In genomic region chr5:21672812-21673635, GRCm38 (mm10) we compare ENCODE assay signal across 8 mouse cellular contexts. TPM values are rescaled to one million over a fixed set of nuclear protein-coding genes. Genes with fewer than 3 reads are reported as not detected.
DNase-seq lines count a peak whose midpoint lies in the region; ATAC-seq and TF ChIP-seq lines count a peak whose summit lies in the region.

No protein-coding gene starts in this region.

- H3K4me3 ChIP-seq in heart, embryonic 13.5 days, result peak overlapping the region; percentile 26
- H3K4me3 ChIP-seq in liver, embryonic 14.5 days (ENCODE audit: insufficient read depth in 1 of 2, low read depth in 2 of 2, low read length in 2 of 2), result peak overlapping the region; percentile 54 to 67
- peak overlapping the region; percentile 35 for H3K4me3 ChIP-seq in thymus, adult 2 months (ENCODE audit: control insufficient read depth, insufficient read depth, low read length)

- H3K9ac ChIP-seq in heart, embryonic 13.5 days, result no peak overlapping the region
- peak overlapping the region; percentile 61 for H3K9ac ChIP-seq in liver, embryonic 14.5 days (replicated peaks)

- peak; percentile 64; the same call in 1 of the 2 replicates for ATAC-seq in heart, embryonic 13.5 days (ENCODE audit: extremely low read depth, insufficient number of reproducible peaks, low FRiP score, low TSS enrichment)
- ATAC-seq in liver, embryonic 14.5 days (ENCODE audit: insufficient read depth), result peak; percentile 97

- no peak for TF ChIP-seq POLR2A in thymus, adult 2 months (IDR thresholded peaks at IDR 0.05; ENCODE audit: control insufficient read depth, extremely low read depth, insufficient read depth, low read length, poor library complexity)

- peaks cover 15% of the 10 kb centered on the region for H3K36me3 ChIP-seq in heart, embryonic 13.5 days
- no peaks in the 10 kb centered on the region for H3K36me3 ChIP-seq in liver, embryonic 14.5 days (replicated peaks; ENCODE audit: control insufficient read depth, insufficient read depth, low read depth)
- H3K36me3 ChIP-seq in thymus, adult 2 months (ENCODE audit: control insufficient read depth, insufficient read depth, low read length), result no peaks in the 10 kb centered on the region

- 44% methylated on average over 23 of the region's 23 CpGs for WGBS in heart, embryonic 13.5 days
- 22% methylated on average over 23 of the region's 23 CpGs for WGBS in liver, embryonic 14.5 days (ENCODE audit: insufficient replicate concordance)
- WGBS in thymus, adult 2 months, result 41% methylated on average over 23 of the region's 23 CpGs

- H3K27ac ChIP-seq in heart, embryonic 13.5 days (replicated peaks), result peak overlapping the region; percentile 29; the same call in 1 of the 2 replicates
- H3K27ac ChIP-seq in liver, embryonic 14.5 days, result peak overlapping the region; percentile 72
- H3K27ac ChIP-seq in thymus, adult 2 months (ENCODE audit: control insufficient read depth, insufficient read depth, low read length), result peak overlapping the region; percentile 87

- TF ChIP-seq CTCF in liver, embryonic 14.5 days (IDR thresholded peaks at IDR 0.05; ENCODE audit: low read depth), result no peak
- no peak for TF ChIP-seq CTCF in thymus, adult 2 months (IDR thresholded peaks at IDR 0.05; ENCODE audit: borderline replicate concordance, control insufficient read depth, extremely low read depth, insufficient read depth, low read length, poor library complexity)

- no peak for DNase-seq in heart, adult 8-10 months (ENCODE audit: low spot score)
- peak; percentile 60 for DNase-seq in MEL-GATA-1-ER (ENCODE audit: extremely low read depth, low read depth)
- DNase-seq in forelimb bud, embryonic 11.5 days (ENCODE audit: low read depth, low spot score), result peak; percentile 72
- peak; percentile 51 to 70 (median 53) for DNase-seq in liver, embryonic 14.5 days (ENCODE audit: low read depth in 3 of 3, low spot score in 3 of 3)
- DNase-seq in thymus, adult 2 months, result peak; percentile 51
- DNase-seq in kidney, adult 8-10 months, result no peak
- DNase-seq in urinary bladder, postnatal 14 days (ENCODE audit: low spot score), result no peak

- no peaks in the 10 kb centered on the region for H3K9me3 ChIP-seq in heart, embryonic 13.5 days
- H3K9me3 ChIP-seq in liver, embryonic 14.5 days (ENCODE audit: control insufficient read depth, low read length), result no peaks in the 10 kb centered on the region

- H3K27me3 ChIP-seq in heart, embryonic 13.5 days (replicated peaks), result no peaks in the 10 kb centered on the region
- H3K27me3 ChIP-seq in liver, embryonic 14.5 days (ENCODE audit: control insufficient read depth, insufficient read depth, low read length), result no peaks in the 10 kb centered on the region
- H3K27me3 ChIP-seq in thymus, adult 2 months (ENCODE audit: control insufficient read depth, insufficient read depth, low read length), result no peaks in the 10 kb centered on the region

- H3K4me1 ChIP-seq in heart, embryonic 13.5 days, result peaks cover 16% of the 10 kb centered on the region
- H3K4me1 ChIP-seq in liver, embryonic 14.5 days (replicated peaks; ENCODE audit: control insufficient read depth in 2 of 2, insufficient read depth in 2 of 2, low read length in 1 of 2), result peaks cover 7 to 8% of the 10 kb centered on the region in 2 experiments
- peaks cover 4% of the 10 kb centered on the region; the same call in 1 of the 2 replicates for H3K4me1 ChIP-seq in thymus, adult 2 months (replicated peaks; ENCODE audit: control insufficient read depth, insufficient read depth, low read length)

- peak overlapping the region; percentile 51 for H3K4me2 ChIP-seq in heart, embryonic 13.5 days
- peak overlapping the region; percentile 76 for H3K4me2 ChIP-seq in liver, embryonic 14.5 days (ENCODE audit: low read depth)

- no peak for TF ChIP-seq EP300 in liver, embryonic 14.5 days (IDR thresholded peaks at IDR 0.05; ENCODE audit: low read depth)

RNA-seq across cellular contexts. Expression of gene Armc10, which starts 27.4 kb away (rescaled TPM):
- polyA plus RNA-seq in heart, embryonic 13.5 days (2015; fragmentation: Nextera tagmentation; extraction: Ambion mirVana), result 20.4 and 21.9 TPM in 2 replicates
- total RNA-seq in heart, adult 8-10 months (2022), result 1 to 10 TPM; 7.5 to 8.3 (median 7.8) TPM
- 7.2 and 9.0 TPM in 2 replicates for polyA plus RNA-seq in liver, embryonic 14.5 days (2012; rRNA removed)
- polyA plus RNA-seq in liver, embryonic 14.5 days (2014; fragmentation: Nextera tagmentation; extraction: Ambion mirVana), result 7.2 and 7.4 TPM in 2 replicates
- polyA plus RNA-seq in thymus, adult 2 months (2012; rRNA removed), result 44.6 and 56.0 TPM in 2 replicates

RNA-seq across cellular contexts. Expression of gene Fbxl13, which starts 27.6 kb away (rescaled TPM):
- polyA plus RNA-seq in heart, embryonic 13.5 days (2015; fragmentation: Nextera tagmentation; extraction: Ambion mirVana), result 0.07 and 0.13 TPM in 2 replicates
- total RNA-seq in heart, adult 8-10 months (2022), result not detected
- polyA plus RNA-seq in liver, embryonic 14.5 days (2012; rRNA removed), result 0.08 and 0.14 TPM in 2 replicates
- 0.05 and 0.24 TPM in 2 replicates for polyA plus RNA-seq in liver, embryonic 14.5 days (2014; fragmentation: Nextera tagmentation; extraction: Ambion mirVana)
- polyA plus RNA-seq in thymus, adult 2 months (2012; rRNA removed), result 0.09 and 0.12 TPM in 2 replicates

RNA-seq across cellular contexts. Expression of gene Napepld, which starts 28.2 kb away (rescaled TPM):
- 4.2 and 4.7 TPM in 2 replicates for polyA plus RNA-seq in heart, embryonic 13.5 days (2015; fragmentation: Nextera tagmentation; extraction: Ambion mirVana)
- total RNA-seq in heart, adult 8-10 months (2022), result 1 to 10 TPM; 5.0 to 7.0 (median 6.8) TPM
- polyA plus RNA-seq in liver, embryonic 14.5 days (2012; rRNA removed), result 1.3 TPM in 2 replicates
- polyA plus RNA-seq in liver, embryonic 14.5 days (2014; fragmentation: Nextera tagmentation; extraction: Ambion mirVana), result 1.8 TPM in 2 replicates
- polyA plus RNA-seq in thymus, adult 2 months (2012; rRNA removed), result 1.4 and 1.5 TPM in 2 replicates

Comparison
In these comparisons a context has a peak if more than half of its experiments do, and no peak if none do; other contexts are left out.
1. H3K27ac ChIP-seq: peak in every context shown above with its lines; median percentile 87 in thymus, adult 2 months; 72 in liver, embryonic 14.5 days; 29 in heart, embryonic 13.5 days.
2. DNase-seq: peak in MEL-GATA-1-ER (single experiment), forelimb bud, embryonic 11.5 days (single experiment), liver, embryonic 14.5 days (3 of 3) and thymus, adult 2 months (single experiment); none in heart, adult 8-10 months (single experiment), kidney, adult 8-10 months (0 of 2) and urinary bladder, postnatal 14 days (single experiment).
3. Peak in every context shown above with its lines, with median percentiles within 50 percentile points of each other: H3K4me3 ChIP-seq.